Mouse (Mus musculus): ENCODE data around the gene Fam219b. TPM values are rescaled to one million over a fixed set of nuclear protein-coding genes. Genes with fewer than 3 reads are reported as not detected.

Gene Fam219b
- polyA plus RNA-seq, 1 experiment from 2014 or later: 24.1 TPM

DNA sequence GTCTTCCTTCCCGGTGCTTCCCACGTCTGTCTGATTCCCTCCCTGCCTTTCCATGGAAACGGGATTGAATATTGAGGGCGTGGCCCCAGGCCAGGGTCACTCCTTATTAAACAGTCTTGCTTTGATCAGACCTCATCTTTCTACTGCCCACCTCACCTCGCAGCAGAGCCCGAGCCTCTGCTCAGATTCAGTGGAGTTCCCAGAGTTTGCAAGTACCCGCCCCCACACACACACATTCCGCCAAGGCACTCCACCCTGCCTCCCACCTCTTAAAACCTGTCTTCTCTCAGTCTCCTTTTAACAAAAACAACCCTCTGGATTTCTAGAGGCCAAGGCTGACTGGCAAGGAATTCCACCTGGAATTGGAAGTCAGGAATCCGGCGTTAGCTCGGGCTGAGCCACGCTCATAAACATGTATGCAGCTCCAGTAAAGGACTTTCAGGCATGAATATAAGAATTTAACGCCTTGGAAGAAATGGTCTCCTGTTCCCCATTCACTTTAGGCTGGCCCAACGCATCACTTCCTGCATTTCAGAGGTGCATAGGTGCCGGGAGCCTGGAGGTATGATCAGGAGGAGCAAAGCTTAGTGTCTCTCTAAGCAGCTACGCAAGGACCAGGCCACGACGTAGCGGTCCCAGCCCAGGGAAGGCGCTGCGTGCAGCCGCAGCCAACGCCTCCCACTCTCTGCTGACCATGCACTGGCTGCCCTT lies 34.3 kb upstream of the Fam219b start:
- no peak for DNase-seq
- WGBS: 2% methylated on average over 23 of the region's 23 CpGs
- no peak for ATAC-seq (ENCODE audit: low FRiP score, low TSS enrichment)
- Histone ChIP-seq H3K4me2 (ENCODE audit: low read length) (peak overlapping the region; percentile 87), H3K27me3 (ENCODE audit: control insufficient read depth, insufficient read depth, low read length) (peaks cover 49% of the 10 kb centered on the region), H3K4me3 (replicated peaks; ENCODE audit: low read depth, low read length) (peak overlapping the region; percentile 40), H3K9ac (replicated peaks; ENCODE audit: low read length) (peak overlapping the region; percentile 51; the same call in 1 of the 2 replicates), H3K27ac (replicated peaks; ENCODE audit: low read depth, low read length) (peak overlapping the region; percentile 85), H3K9me3 (ENCODE audit: control insufficient read depth, low read length) (no peaks in the 10 kb centered on the region), H3K36me3 (ENCODE audit: control insufficient read depth, insufficient read depth, low read length) (no peaks in the 10 kb centered on the region), H3K4me1 (ENCODE audit: control insufficient read depth, insufficient read depth, low read length) (peaks cover 41% of the 10 kb centered on the region)

DNA sequence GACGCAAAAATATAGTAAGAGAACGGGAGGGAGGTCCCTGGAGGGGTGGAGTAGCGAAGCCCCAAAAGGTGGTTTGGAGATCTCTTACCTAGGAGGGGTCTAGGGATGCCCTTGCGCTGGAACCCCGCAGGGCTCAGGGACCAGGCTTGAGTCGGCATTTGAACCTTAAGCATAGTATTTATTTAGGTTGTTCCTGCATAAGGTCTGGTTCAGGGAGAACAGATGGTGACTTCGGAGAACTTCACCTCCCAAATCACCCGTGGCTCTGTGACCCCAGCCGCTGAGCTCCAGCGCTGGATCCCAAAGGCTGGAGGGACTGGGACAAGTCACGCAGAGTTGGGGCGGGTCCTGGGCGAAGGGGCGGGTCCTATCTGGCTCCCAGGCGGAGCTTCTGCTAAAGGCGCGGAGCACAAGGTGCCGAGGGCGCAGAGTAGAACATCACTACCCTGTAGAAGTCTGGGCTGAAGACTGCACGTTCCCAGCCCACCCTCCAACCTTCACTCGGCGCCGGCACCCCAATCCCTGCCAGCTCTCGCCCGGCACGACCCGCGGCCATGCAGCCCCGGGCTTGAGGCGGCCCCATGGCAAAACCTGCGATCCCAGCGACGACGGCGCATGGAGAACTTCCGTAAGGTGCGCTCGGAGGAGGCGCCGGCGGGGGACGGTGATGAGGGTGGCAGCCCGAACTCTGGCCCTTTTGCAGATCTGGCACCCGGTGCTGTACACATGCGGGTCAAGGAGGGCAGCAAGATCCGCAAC lies 33.5 kb upstream of the Fam219b start, which contains the start of gene Rpp25:
TSS of gene Rpp25 (plus strand) at position 405 of the 759 bp plus-strand sequence.
- H3K4me1 ChIP-seq (ENCODE audit: control insufficient read depth, insufficient read depth, low read length): peaks cover 41% of the 10 kb centered on the region
- peak within 1 kb of the TSS; percentile 85 for H3K27ac ChIP-seq (replicated peaks; ENCODE audit: low read depth, low read length)
- ATAC-seq (ENCODE audit: low FRiP score, low TSS enrichment) (peak; percentile 39; the same call in 1 of the 2 replicates), DNase-seq (peak; percentile 55)
- no peaks in the 10 kb centered on the region for H3K9me3 ChIP-seq (ENCODE audit: control insufficient read depth, low read length)
- peak within 1 kb of the TSS; percentile 51; the same call in 1 of the 2 replicates for H3K9ac ChIP-seq (replicated peaks; ENCODE audit: low read length)
- no peaks in the 10 kb centered on the region for H3K36me3 ChIP-seq (ENCODE audit: control insufficient read depth, insufficient read depth, low read length)
- peak within 1 kb of the TSS; percentile 87 for H3K4me2 ChIP-seq (ENCODE audit: low read length)
- WGBS: 0% methylated on average over 46 of the region's 46 CpGs
- H3K27me3 ChIP-seq (ENCODE audit: control insufficient read depth, insufficient read depth, low read length): peaks cover 49% of the 10 kb centered on the region
- H3K4me3 ChIP-seq (replicated peaks; ENCODE audit: low read depth, low read length): peak within 1 kb of the TSS; percentile 40

DNA sequence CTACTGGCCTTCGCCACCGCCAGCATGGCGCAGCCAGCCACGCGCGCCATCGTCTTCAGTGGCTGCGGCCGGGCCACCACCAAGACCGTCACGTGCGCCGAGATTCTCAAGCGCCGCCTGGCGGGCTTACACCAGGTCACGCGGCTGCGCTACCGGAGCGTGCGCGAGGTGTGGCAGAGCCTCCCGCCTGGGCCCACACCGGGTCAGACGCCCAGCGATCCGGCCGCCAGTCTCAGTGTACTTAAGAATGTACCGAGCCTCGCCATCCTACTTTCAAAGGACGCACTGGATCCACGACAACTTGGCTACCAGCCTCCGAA lies 33.0 kb upstream of the Fam219b start:
- peak overlapping the region; percentile 40 for H3K4me3 ChIP-seq (replicated peaks; ENCODE audit: low read depth, low read length)
- H3K4me1 ChIP-seq (ENCODE audit: control insufficient read depth, insufficient read depth, low read length): peaks cover 40% of the 10 kb centered on the region
- ATAC-seq (ENCODE audit: low FRiP score, low TSS enrichment) (peak; percentile 44; the same call in 1 of the 2 replicates), DNase-seq (peak; percentile 86)
- peak overlapping the region; percentile 85 for H3K27ac ChIP-seq (replicated peaks; ENCODE audit: low read depth, low read length)
- no peaks in the 10 kb centered on the region for H3K36me3 ChIP-seq (ENCODE audit: control insufficient read depth, insufficient read depth, low read length)
- peaks cover 49% of the 10 kb centered on the region for H3K27me3 ChIP-seq (ENCODE audit: control insufficient read depth, insufficient read depth, low read length)
- WGBS: under 1% methylated on average over 34 of the region's 34 CpGs
- peak overlapping the region; percentile 51; the same call in 1 of the 2 replicates for H3K9ac ChIP-seq (replicated peaks; ENCODE audit: low read length)
- peak overlapping the region; percentile 87 for H3K4me2 ChIP-seq (ENCODE audit: low read length)
- no peaks in the 10 kb centered on the region for H3K9me3 ChIP-seq (ENCODE audit: control insufficient read depth, low read length)

DNA sequence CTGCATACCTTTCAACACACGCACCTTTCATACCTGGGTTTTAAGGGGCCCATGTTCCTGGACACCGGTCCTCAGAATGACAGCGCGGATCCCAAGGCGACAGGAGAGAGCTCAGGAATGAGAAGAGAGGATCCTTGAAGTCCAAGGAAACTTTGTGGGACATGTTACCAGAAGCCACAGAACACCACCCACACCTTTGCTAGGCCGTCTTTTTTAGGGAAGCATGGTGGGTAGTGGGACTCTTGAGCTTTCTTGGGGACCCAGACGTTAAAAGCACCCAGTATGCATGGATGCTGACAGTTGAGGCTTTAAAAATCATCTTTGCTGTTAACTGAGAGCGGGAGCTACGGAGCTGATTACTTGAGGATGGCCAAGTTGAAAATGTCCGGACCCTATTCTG lies 32.4 kb upstream of the Fam219b start:
- Histone ChIP-seq H3K36me3 (ENCODE audit: control insufficient read depth, insufficient read depth, low read length) (no peaks in the 10 kb centered on the region), H3K4me3 (replicated peaks; ENCODE audit: low read depth, low read length) (peak overlapping the region; percentile 40), H3K4me1 (ENCODE audit: control insufficient read depth, insufficient read depth, low read length) (peaks cover 36% of the 10 kb centered on the region), H3K27me3 (ENCODE audit: control insufficient read depth, insufficient read depth, low read length) (peaks cover 46% of the 10 kb centered on the region), H3K27ac (replicated peaks; ENCODE audit: low read depth, low read length) (peak overlapping the region; percentile 85), H3K9ac (replicated peaks; ENCODE audit: low read length) (peak overlapping the region; percentile 51; the same call in 1 of the 2 replicates), H3K9me3 (ENCODE audit: control insufficient read depth, low read length) (no peaks in the 10 kb centered on the region), H3K4me2 (ENCODE audit: low read length) (peak overlapping the region; percentile 87)
- ATAC-seq (ENCODE audit: low FRiP score, low TSS enrichment) (no peak), DNase-seq (no peak)
- 44% methylated on average over 10 of the region's 10 CpGs for WGBS

DNA sequence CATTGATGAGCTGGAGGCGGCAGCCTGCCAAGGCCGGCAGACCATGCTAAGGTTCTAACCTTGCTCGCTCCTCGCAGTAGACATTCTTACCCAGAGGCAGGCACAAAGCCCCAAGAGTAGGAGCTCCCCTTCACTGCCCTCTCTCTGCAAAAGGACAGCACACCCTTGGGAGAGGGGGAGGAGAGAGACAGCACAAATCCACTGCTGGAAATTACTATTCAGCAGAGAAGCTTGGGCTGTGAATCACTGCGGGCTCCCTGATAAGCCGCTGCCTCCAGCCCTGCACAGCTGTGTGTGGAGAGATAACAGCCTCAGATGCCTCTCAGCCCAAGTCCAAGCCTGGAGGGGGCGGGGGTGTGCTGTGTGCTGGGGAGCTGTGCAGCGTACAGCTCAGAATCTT lies 31.6 kb upstream of the Fam219b start:
- peak; percentile 88 for DNase-seq
- Histone ChIP-seq H3K4me1 (ENCODE audit: control insufficient read depth, insufficient read depth, low read length) (peaks cover 36% of the 10 kb centered on the region), H3K4me3 (replicated peaks; ENCODE audit: low read depth, low read length) (peak overlapping the region; percentile 11; the same call in 1 of the 2 replicates), H3K9me3 (ENCODE audit: control insufficient read depth, low read length) (no peaks in the 10 kb centered on the region), H3K27me3 (ENCODE audit: control insufficient read depth, insufficient read depth, low read length) (peaks cover 40% of the 10 kb centered on the region), H3K4me2 (ENCODE audit: low read length) (peak overlapping the region; percentile 87), H3K27ac (replicated peaks; ENCODE audit: low read depth, low read length) (peak overlapping the region; percentile 85), H3K9ac (replicated peaks; ENCODE audit: low read length) (peak overlapping the region; percentile 31; the same call in 1 of the 2 replicates), H3K36me3 (ENCODE audit: control insufficient read depth, insufficient read depth, low read length) (no peaks in the 10 kb centered on the region)
- WGBS: 2% methylated on average over 8 of the region's 8 CpGs
- peak; percentile 86 for ATAC-seq (ENCODE audit: low FRiP score, low TSS enrichment)

DNA sequence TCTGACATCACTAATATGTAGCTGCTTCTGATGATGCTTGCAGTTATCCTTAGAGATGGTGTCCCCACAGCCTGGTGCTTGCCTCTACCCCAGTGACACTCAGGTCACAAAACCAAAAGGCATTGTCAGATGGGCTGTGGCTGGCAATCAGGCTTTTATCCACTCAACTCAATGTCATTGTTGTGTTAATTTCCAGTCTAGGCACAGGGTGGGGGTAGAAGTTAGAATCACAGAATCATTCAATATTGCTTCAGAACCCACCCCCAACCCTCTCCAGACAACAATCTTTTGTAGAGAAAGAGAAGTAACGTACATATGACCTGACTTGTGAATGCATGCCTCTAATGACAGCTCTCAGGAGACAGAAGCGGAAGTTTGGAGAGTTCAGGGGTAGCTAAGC lies 26.8 kb upstream of the Fam219b start:
- H3K36me3 ChIP-seq (ENCODE audit: control insufficient read depth, insufficient read depth, low read length): no peaks in the 10 kb centered on the region
- no peak overlapping the region for H3K27ac ChIP-seq (replicated peaks; ENCODE audit: low read depth, low read length)
- H3K4me3 ChIP-seq (replicated peaks; ENCODE audit: low read depth, low read length): no peak overlapping the region
- ATAC-seq (ENCODE audit: low FRiP score, low TSS enrichment) (no peak), DNase-seq (no peak)
- no peak overlapping the region for H3K4me2 ChIP-seq (ENCODE audit: low read length)
- 46% methylated on average over 2 of the region's 2 CpGs for WGBS
- H3K9ac ChIP-seq (replicated peaks; ENCODE audit: low read length): no peak overlapping the region
- peaks cover 7% of the 10 kb centered on the region; the same call in 1 of the 2 replicates for H3K27me3 ChIP-seq (ENCODE audit: control insufficient read depth, insufficient read depth, low read length)
- no peaks in the 10 kb centered on the region for H3K9me3 ChIP-seq (ENCODE audit: control insufficient read depth, low read length)
- H3K4me1 ChIP-seq (ENCODE audit: control insufficient read depth, insufficient read depth, low read length): peaks cover 5% of the 10 kb centered on the region; the same call in 1 of the 2 replicates

DNA sequence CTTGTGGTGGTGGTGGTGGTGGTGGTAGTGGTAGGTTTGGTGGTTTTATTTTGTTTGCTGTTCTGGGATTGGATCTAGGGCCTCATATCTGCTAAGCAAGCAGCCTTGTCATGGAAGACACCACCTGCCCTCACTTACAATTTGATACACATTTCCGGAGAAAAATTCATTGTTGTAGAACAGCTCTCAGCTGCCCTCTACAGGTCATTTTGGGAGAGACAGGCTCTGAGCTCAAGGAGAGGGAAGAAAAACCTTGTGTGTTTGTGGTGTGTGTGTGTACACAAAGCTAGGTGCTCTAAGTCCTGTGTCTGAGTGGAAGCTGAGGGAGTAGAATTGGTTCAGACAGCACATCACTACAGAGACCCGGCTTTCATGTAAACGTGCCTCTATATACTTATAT lies 20.2 kb upstream of the Fam219b start:
- H3K4me2 ChIP-seq (ENCODE audit: low read length): no peak overlapping the region
- H3K4me3 ChIP-seq (replicated peaks; ENCODE audit: low read depth, low read length): no peak overlapping the region
- ATAC-seq (ENCODE audit: low FRiP score, low TSS enrichment): no peak
- no peaks in the 10 kb centered on the region for H3K36me3 ChIP-seq (ENCODE audit: control insufficient read depth, insufficient read depth, low read length)
- no peaks in the 10 kb centered on the region for H3K27me3 ChIP-seq (ENCODE audit: control insufficient read depth, insufficient read depth, low read length)
- peak; percentile 94 for DNase-seq
- no peaks in the 10 kb centered on the region for H3K9me3 ChIP-seq (ENCODE audit: control insufficient read depth, low read length)
- H3K9ac ChIP-seq (replicated peaks; ENCODE audit: low read length): no peak overlapping the region; the same call in 1 of the 2 replicates
- WGBS: 7% methylated on average over 3 of the region's 3 CpGs
- peaks cover 5% of the 10 kb centered on the region for H3K4me1 ChIP-seq (ENCODE audit: control insufficient read depth, insufficient read depth, low read length)
- peak overlapping the region; percentile 79 for H3K27ac ChIP-seq (replicated peaks; ENCODE audit: low read depth, low read length)

DNA sequence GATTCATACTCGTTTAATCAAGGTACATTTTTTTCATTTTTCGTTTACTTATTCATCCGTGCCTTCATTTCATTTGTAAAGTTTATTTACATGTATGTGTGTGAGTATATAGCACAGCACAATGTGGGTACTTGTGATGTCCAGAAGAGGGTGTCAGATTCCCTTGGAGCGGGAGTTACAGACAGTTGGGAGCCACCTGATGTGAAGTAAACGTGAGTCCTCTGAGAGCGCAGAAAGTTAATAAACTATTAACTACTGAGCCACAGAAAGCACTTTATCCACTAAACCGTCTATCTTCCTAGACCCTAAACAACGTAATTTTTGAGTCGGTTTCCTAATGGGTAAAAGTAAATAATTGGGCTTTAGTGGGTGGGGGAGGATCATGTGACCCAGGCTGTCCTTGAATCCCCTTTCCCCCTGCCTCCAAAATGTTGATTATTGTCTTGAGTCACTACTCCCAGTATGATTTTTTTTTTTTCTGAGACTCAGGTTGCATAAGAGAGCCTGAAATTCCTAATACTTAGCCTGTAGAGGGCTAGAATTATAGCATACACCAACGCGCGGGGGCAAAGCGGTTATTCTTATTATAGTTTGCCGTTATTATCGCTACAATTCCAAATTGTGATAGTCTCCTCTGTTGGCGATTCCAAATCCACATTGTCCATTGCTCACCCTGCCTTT lies 16.8 kb upstream of the Fam219b start:
- Histone ChIP-seq H3K9me3 (ENCODE audit: control insufficient read depth, low read length) (no peaks in the 10 kb centered on the region), H3K4me1 (ENCODE audit: control insufficient read depth, insufficient read depth, low read length) (peaks cover 23% of the 10 kb centered on the region), H3K27me3 (ENCODE audit: control insufficient read depth, insufficient read depth, low read length) (no peaks in the 10 kb centered on the region), H3K36me3 (ENCODE audit: control insufficient read depth, insufficient read depth, low read length) (no peaks in the 10 kb centered on the region), H3K9ac (replicated peaks; ENCODE audit: low read length) (peak overlapping the region; percentile 96), H3K27ac (replicated peaks; ENCODE audit: low read depth, low read length) (peak overlapping the region; percentile 91), H3K4me2 (ENCODE audit: low read length) (peak overlapping the region; percentile 73), H3K4me3 (replicated peaks; ENCODE audit: low read depth, low read length) (peak overlapping the region; percentile 91)
- ATAC-seq (ENCODE audit: low FRiP score, low TSS enrichment) (peak; percentile 41), DNase-seq (no peak)
- WGBS: 25% methylated on average over 16 of the region's 16 CpGs
